Mouse (Mus musculus): ENCODE results near the gene Timm8a1.

- TF ChIP-seq CTCF (IDR thresholded peaks at IDR 0.05) = no peak
- TF ChIP-seq EP300 (IDR thresholded peaks at IDR 0.05) = no peak
These were observed 25.0 kb upstream of the Timm8a1 start for GRCm38 (mm10) chrX:134566536-134567222.

Measured in lung, postnatal 0 days (tissue).